Mouse (Mus musculus) lung, adult 18-20 months (tissue): Measurements from ENCODE around the gene Cidec.

Experiments used
- DNase-seq, 2 experiments: peaks; one replicate each; pipeline ENCODE4 v3.0.0; 2022; ENCODE audit warnings: mixed read lengths in 2 of 2

The Cidec gene

GRCm38 (mm10) chr6:113404649-113405448 is 30.7 kb downstream of the Cidec start:
- no peak for DNase-seq

GRCm38 (mm10) chr6:113402094-113402493 is 33.5 kb downstream of the Cidec start:
- no peak for DNase-seq

- no peak for DNase-seq
Measured at GRCm38 (mm10) chr6:113396270-113397030, 39.1 kb downstream of the Cidec start.

DNA sequence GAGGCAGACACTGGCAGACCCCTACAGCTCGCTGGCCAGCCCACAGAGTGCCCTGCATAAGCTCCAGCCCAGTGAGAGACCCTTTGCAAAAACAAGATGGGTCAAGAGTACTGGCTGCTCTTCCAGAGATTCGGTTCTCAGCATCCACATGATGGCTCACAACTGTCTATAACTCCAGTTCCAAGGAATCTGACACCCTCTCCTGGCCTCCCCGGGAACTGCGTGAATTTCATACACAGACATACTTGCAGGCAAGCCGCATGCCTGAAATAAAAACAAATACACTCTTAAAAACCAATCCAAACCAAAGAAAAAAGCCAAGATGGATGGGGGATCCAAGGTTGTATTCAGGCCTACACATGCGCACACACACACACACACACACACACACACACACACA is 40.1 kb downstream of the Cidec start:
- no peak for DNase-seq

- no peak for DNase-seq
Measured at GRCm38 (mm10) chr6:113394811-113395210, 40.7 kb downstream of the Cidec start.

GRCm38 (mm10) chr6:113393951-113394350 is 41.6 kb downstream of the Cidec start:
- no peak for DNase-seq

DNA sequence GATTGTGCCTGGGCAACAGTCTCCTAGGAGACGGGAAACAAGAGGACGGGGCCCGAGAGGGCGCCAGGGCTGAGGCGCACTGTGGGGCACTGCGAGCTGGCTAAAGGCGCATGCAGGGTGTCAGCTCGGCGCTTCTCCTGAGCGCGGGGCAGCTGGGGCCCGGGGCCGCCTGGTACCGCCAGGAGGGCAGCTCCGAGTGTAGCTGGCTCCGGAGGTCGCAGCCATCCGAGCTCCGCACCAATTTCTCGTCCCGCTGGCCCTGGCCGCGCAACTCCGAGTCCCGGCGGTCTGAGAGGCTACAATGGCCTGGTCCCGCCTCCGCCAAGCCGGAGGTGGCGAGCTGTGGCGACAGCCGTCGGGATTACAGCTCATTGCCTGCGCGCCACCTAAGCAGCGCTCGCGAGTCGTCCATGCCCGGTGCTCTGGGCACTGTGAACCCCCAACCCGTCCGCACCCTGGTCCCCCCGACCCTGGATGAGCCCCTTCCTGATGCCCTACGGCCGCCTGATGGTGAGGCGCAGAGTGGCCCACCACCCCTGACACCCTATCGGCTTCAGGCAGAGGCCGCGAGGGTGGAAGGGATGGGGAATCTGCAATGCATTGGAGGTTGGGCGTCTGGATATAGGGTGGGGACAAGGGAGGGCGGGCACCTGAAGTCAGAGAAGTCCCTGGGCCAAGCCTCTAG is 43.0 kb downstream of the Cidec start:
- DNase-seq: peak; percentile 32 to 58

GRCm38 (mm10) chr6:113392015-113392386 is 43.6 kb downstream of the Cidec start:
- DNase-seq: no peak

GRCm38 (mm10) chr6:113390715-113391114 is 44.8 kb downstream of the Cidec start:
- no peak for DNase-seq

- DNase-seq: no peak
Measured at GRCm38 (mm10) chr6:113388960-113389359, 46.6 kb downstream of the Cidec start, which contains the start of gene Ttll3. TSS of gene Ttll3 (plus strand) at chr6:113389260.

DNA sequence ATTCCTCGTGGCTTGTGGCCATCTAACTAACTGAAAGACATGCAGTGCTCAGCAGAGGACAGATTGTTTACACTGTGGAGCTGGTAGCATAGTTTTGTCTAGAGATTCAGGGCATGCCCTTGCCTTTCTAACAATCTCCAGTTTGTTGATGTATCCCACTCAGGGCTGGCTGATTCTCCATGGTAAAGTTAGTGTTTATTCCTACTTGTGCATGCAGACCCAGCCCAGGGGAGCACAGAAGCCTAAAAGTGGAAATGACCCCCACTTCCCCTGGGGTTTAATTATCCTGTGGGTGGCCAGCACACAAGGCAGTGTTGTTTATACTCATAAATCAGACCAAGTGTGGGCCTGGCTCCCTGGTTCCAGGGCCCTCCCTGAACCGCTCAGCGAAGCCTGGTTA is 49.5 kb downstream of the Cidec start:
- DNase-seq: no peak

- DNase-seq: no peak
Measured at GRCm38 (mm10) chr6:113385160-113385714, 50.3 kb downstream of the Cidec start.

DNA sequence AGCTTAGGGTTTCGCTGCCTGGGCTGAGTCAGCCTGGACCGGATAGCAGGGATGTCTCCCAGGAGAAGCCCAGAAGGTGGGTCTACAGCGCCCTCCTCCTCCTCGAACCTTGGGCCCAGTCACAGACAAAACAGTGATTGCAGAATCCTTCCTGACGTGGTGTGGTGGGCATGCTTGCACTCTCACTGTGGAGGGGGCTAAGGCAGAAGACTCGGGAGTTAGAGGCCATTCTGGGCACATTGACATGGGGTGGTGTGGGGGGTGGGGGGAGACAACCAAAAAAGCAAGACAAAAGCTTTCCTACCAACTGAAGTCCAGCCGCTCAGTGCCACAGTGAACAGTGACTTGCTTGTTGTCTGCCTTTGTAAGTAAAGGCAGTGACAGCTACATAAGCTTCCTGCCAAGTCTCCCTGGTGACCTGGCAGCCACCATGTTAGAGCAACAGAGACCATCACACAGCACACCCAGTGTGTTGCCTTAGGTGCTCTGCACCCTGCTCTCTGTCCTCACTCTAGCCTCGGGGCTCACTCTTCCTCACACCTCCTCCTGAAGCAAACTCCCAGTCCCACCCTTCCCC is 51.1 kb downstream of the Cidec start:
- no peak for DNase-seq

GRCm38 (mm10) chr6:113380480-113380879 is 55.1 kb downstream of the Cidec start:
- DNase-seq: no peak

DNA sequence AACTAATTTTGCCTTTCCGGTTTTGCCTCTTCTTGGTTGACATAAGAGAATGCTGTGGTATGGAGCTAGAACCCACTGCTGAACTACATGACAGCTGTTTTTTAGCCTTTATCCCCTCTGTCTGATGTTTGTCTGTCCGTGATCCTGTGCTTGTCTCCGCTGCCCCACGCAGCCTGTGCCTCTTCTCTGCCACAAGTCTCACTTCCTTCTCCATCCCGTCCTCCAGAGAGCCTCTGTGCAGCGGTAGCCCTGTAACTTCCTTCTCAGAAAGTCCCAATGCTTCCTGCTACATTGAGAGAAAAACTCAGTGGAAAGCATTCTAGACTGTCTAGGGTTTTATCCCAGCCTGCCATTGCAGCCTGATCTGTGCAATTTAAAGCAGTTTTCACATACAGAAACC is 56.3 kb downstream of the Cidec start:
- peak in 1 of 2 experiments; percentile 20 for DNase-seq

DNA sequence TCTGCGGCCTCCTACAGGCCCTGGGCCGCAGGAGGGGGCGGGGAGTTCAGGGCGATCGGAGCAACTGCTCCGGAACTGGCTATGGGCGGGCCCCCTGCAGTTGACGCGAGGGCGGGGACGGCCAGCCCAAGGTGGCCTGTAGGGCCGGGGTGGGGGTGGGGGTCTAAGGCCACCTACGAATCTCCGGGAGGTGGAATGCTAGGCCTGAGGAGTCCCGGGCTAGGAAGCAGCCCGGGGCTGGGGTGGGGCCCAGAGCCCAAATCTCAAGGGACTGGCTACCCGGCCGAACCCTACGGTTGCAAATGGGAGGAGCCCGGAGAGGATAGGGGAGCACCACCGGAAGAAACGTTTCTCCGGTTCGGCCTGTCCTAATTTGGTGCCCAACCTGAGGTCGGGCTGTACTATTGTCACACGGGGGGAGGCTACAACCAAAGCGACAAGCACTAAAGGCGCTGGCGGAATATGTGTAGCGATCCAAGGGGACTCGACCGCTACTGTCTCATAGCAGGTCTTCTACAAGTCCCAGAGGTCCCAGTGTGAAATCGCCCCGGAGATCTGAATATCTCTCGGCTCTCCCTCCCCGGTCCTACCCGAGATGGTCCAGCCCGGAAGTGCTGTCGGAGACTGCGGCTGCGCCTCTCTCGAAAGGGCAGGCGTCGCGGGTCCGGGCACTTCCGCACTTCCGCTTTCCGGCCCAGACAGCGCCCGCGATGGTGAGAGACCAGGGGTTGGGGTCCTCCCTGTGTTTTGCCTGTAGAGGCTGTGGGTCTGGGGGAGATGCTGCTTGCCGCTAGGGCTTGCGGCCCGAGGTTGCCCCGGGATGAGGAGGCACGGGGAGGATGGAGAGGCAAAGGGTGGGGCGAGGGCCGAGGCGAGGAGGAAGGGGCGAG is 57.8 kb downstream of the Cidec start, which contains the start of the genes Tada3 and Arpc4:
Tada3 (minus strand) TSS at position 388 of the 890 bp plus-strand sequence.
Arpc4 (plus strand) TSS at position 620 of the 890 bp plus-strand sequence.
- peak; percentile 91 to 94 for DNase-seq

DNA sequence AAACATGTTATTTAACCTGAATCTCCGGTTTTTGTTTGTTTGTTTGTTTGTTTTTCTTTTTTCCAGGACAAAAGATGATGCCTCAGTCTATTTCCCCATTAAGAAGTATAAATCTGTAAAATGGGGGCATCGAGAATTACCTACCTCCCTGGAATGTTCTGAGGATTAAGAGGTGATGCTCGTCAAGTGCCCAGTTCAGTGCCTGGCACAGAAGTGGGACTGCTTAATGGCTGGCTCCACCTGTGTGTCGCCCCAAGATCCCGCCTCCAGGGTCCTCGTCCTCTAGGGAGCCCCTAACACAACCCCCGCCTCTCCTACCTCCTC is 58.4 kb downstream of the Cidec start:
- DNase-seq: no peak
